Mouse (Mus musculus) liver, adult 2 months (tissue): ENCODE data around the gene Olfr845. TPM values are rescaled to one million over a fixed set of nuclear protein-coding genes. Genes with fewer than 3 reads are reported as not detected.

Experiments used
- DNase-seq: peaks from one replicate; pipeline ENCODE4 v3.0.0-alpha.2; 2011; ENCODE audit warnings: low read depth, low spot score; ENCODE audit errors: extremely low read depth
- H3K27ac ChIP-seq: fragments of 200-500 bp; replicated peaks from 2 replicates; pipeline ENCODE4 v1.5.1; 2012; ENCODE audit warnings: low read depth, mild to moderate bottlenecking, control low read depth, inconsistent platforms, low read length; ENCODE audit not compliant: insufficient read depth
- H3K27me3 ChIP-seq: fragments of 200-500 bp; 2 replicates; pipeline ENCODE4 v1.6.1; 2012; ENCODE audit warnings: mild to moderate bottlenecking, moderate library complexity, low read length, inconsistent platforms; ENCODE audit not compliant: control insufficient read depth, insufficient read depth
- H3K36me3 ChIP-seq: fragments of 200-500 bp; 2 replicates; pipeline ENCODE4 v1.6.1; 2012; ENCODE audit warnings: low read length, inconsistent platforms; ENCODE audit not compliant: control insufficient read depth, insufficient read depth
- H3K4me1 ChIP-seq: fragments of 200-500 bp; 2 replicates; pipeline ENCODE4 v1.6.1; 2011; ENCODE audit warnings: low read length; ENCODE audit not compliant: control insufficient read depth, insufficient read depth
- H3K4me3 ChIP-seq: fragments of 200-500 bp; 2 replicates; pipeline ENCODE4 v1.5.1; 2011; ENCODE audit warnings: low read depth, mild to moderate bottlenecking, control low read depth, low read length, moderate library complexity; ENCODE audit not compliant: insufficient read depth
- H3K79me2 ChIP-seq: fragments of 200-500 bp; 2 replicates; pipeline ENCODE4 v1.6.1; 2012; ENCODE audit warnings: inconsistent platforms, mild to moderate bottlenecking, low read length, moderate library complexity; ENCODE audit not compliant: control insufficient read depth, insufficient read depth
- H3K9ac ChIP-seq: fragments of 200-500 bp; 2 replicates; pipeline ENCODE4 v1.6.1; 2012; ENCODE audit warnings: low read depth, mild to moderate bottlenecking, control low read depth, inconsistent platforms, low read length
- CTCF ChIP-seq: fragments of 200-500 bp; IDR thresholded peaks from 2 replicates; pipeline ENCODE4 v1.5.1; 2011; ENCODE audit warnings: low read depth, low read length, control low read depth
- POLR2A ChIP-seq: fragments of 200-500 bp; IDR thresholded peaks from 2 replicates; pipeline ENCODE4 v1.6.1; 2011; ENCODE audit warnings: low read length, control low read depth; ENCODE audit not compliant: insufficient read depth; ENCODE audit errors: extremely low read depth
- WGBS: fragments of 180-500 bp; shearing (Covaris S2); methylation state at CpG from one replicate; pipeline ENCODE4 v1.1.7; 2018; 5-methylcytosine and 5-hydroxymethylcytosine counted together
- polyA plus RNA-seq: library from polyadenylated mRNA; depleted of rRNA; stranded (reverse); fragments of >200 nt; gene quantifications from 2 replicates; pipeline ENCODE4 v1.2.3, GENCODE M21; 2012; rRNA removed
- total RNA-seq: library from RNA; depleted of rRNA; stranded (reverse); fragments of >200 nt; gene quantifications from 2 replicates; pipeline ENCODE4 v1.2.3, GENCODE M21; 2014; rRNA removed

Gene Olfr845
- total RNA-seq (not detected in 2 replicates), polyA plus RNA-seq (not detected in 2 replicates)

- no peak within 1 kb of the TSS for H3K9ac ChIP-seq
- H3K4me1 ChIP-seq, result no peaks in the 10 kb centered on the region
- TF ChIP-seq CTCF, result no peak
- H3K79me2 ChIP-seq, result no peaks in the 10 kb centered on the region
- no peaks in the 10 kb centered on the region for H3K27me3 ChIP-seq
- no peak within 1 kb of the TSS for H3K27ac ChIP-seq
- H3K36me3 ChIP-seq, result no peaks in the 10 kb centered on the region
- H3K4me3 ChIP-seq, result no peak within 1 kb of the TSS
- no peak for DNase-seq
- 53% methylated on average over 1 of the region's 1 CpGs for WGBS
These were observed at the start of gene Olfr845 for GRCm38 (mm10) chr9:19336157-19336556. Gene Olfr845 (plus strand): TSS chr9:19336457.

DNA sequence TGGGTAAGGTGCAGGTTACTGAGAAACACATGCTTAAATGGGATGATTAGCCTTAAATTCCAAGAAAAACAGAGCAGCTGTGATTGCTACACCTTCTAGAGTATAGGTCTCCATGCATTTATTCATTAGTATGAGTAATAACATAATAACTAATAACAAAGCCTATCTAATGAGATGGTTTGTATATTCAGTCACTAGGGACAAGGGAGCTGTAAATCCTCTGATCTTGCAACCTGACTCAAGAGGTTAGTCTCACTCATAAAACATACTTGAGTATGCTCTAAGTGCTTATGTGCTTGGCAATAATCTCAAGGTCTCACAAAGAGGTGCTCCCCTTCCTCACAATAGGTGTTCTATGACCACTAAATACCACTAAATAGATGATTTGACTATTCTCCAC lies 20.2 kb upstream of the Olfr845 start, which contains the start of gene Olfr844:
Gene Olfr844, plus strand, starts transcription at position 301 of the 400 bp plus-strand sequence.
- no peak within 1 kb of the TSS for H3K27ac ChIP-seq
- TF ChIP-seq CTCF (no peak), POLR2A (no peak)
- DNase-seq, result no peak

DNA sequence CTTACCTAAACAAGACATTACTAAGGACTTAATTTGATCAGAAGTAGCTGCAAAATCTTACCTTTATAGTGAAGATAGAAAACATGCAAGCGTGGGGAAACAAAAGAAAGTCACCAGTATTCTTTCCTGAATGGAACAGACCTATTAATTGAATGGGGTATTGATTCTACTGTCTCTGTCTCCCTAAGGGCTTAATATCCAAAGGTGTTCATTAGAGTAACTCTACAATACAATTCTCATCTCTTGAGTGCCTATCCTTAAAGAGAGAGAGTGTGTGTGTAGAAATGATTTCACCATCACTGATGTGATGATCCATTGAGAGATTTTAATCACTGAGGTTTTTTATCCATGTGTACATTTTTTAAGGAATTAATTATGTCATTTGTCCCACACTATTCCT lies 27.6 kb downstream of the Olfr845 start, which contains the start of gene Olfr846:
Gene Olfr846, minus strand, starts transcription at position 101 of the 400 bp plus-strand sequence.
- no peaks in the 10 kb centered on the region; the same call in 1 of the 2 replicates for H3K27me3 ChIP-seq
- H3K4me1 ChIP-seq, result no peaks in the 10 kb centered on the region
- H3K4me3 ChIP-seq, result no peak within 1 kb of the TSS
- H3K36me3 ChIP-seq, result no peaks in the 10 kb centered on the region
- 33% methylated on average over 1 of the region's 1 CpGs for WGBS
- H3K27ac ChIP-seq, result no peak within 1 kb of the TSS
- TF ChIP-seq CTCF, result no peak
- no peak for TF ChIP-seq POLR2A
- H3K9ac ChIP-seq, result no peak within 1 kb of the TSS
- H3K79me2 ChIP-seq, result no peaks in the 10 kb centered on the region
- DNase-seq, result no peak

More for the DNA sequence above, 20.2 kb upstream of the Olfr845 start, which contains the start of gene Olfr844:
- H3K79me2 ChIP-seq, result no peaks in the 10 kb centered on the region
- no peaks in the 10 kb centered on the region for H3K27me3 ChIP-seq
- no peaks in the 10 kb centered on the region for H3K4me1 ChIP-seq
- H3K4me3 ChIP-seq, result no peak within 1 kb of the TSS
- no peak within 1 kb of the TSS for H3K9ac ChIP-seq
- no peaks in the 10 kb centered on the region for H3K36me3 ChIP-seq

GRCm38 (mm10) chr9:19378569-19378968 lies 42.3 kb downstream of the Olfr845 start, which contains the start of gene Olfr847:
Gene Olfr847 (minus strand): TSS chr9:19378669.
- H3K79me2 ChIP-seq, result no peaks in the 10 kb centered on the region
- no peak for TF ChIP-seq POLR2A
- no peak for TF ChIP-seq CTCF
- 37% methylated on average over 1 of the region's 1 CpGs for WGBS
- H3K36me3 ChIP-seq, result no peaks in the 10 kb centered on the region
- DNase-seq, result no peak
- H3K27me3 ChIP-seq, result no peaks in the 10 kb centered on the region
- no peak within 1 kb of the TSS for H3K27ac ChIP-seq
- no peaks in the 10 kb centered on the region for H3K4me1 ChIP-seq
- no peak within 1 kb of the TSS for H3K4me3 ChIP-seq
- no peak within 1 kb of the TSS for H3K9ac ChIP-seq

Other genes with a start within 250 kb of the Olfr845 start
- gene Olfr836, start 216.1 kb upstream of the Olfr845 start, total RNA-seq, result not detected in 2 replicates
- not detected in 2 replicates for gene Olfr836, start 216.1 kb upstream of the Olfr845 start, polyA plus RNA-seq
- gene Olfr837, start 200.1 kb upstream of the Olfr845 start, total RNA-seq, result not detected in 2 replicates
- not detected in 2 replicates for gene Olfr837, start 200.1 kb upstream of the Olfr845 start, polyA plus RNA-seq
- gene Olfr839-ps1, start 159.1 kb upstream of the Olfr845 start, total RNA-seq, result under 0.01 TPM in 1 of 2 replicates, not detected in the other
- gene Olfr839-ps1, start 159.1 kb upstream of the Olfr845 start, polyA plus RNA-seq, result not detected in 2 replicates
- not detected in 2 replicates for gene Olfr843, start 84.5 kb upstream of the Olfr845 start, total RNA-seq
- gene Olfr843, start 84.5 kb upstream of the Olfr845 start, polyA plus RNA-seq, result not detected in 2 replicates
- not detected in 2 replicates for gene Olfr844, start 20.1 kb upstream of the Olfr845 start, total RNA-seq
- gene Olfr844, start 20.1 kb upstream of the Olfr845 start, polyA plus RNA-seq, result not detected in 2 replicates
- not detected in 2 replicates for gene Olfr846, start 27.5 kb downstream of the Olfr845 start, total RNA-seq
- not detected in 2 replicates for gene Olfr846, start 27.5 kb downstream of the Olfr845 start, polyA plus RNA-seq
- not detected in 2 replicates for gene Olfr847, start 42.2 kb downstream of the Olfr845 start, total RNA-seq
- gene Olfr847, start 42.2 kb downstream of the Olfr845 start, polyA plus RNA-seq, result not detected in 2 replicates
- gene Olfr849, start 103.8 kb downstream of the Olfr845 start, total RNA-seq, result not detected in 2 replicates
- not detected in 2 replicates for gene Olfr849, start 103.8 kb downstream of the Olfr845 start, polyA plus RNA-seq
- not detected in 2 replicates for gene Olfr850, start 141.8 kb downstream of the Olfr845 start, total RNA-seq
- not detected in 2 replicates for gene Olfr850, start 141.8 kb downstream of the Olfr845 start, polyA plus RNA-seq
- not detected in 2 replicates for gene Olfr851, start 156.8 kb downstream of the Olfr845 start, total RNA-seq
- gene Olfr851, start 156.8 kb downstream of the Olfr845 start, polyA plus RNA-seq, result not detected in 2 replicates
- gene Olfr853, start 204.6 kb downstream of the Olfr845 start, total RNA-seq, result not detected in 2 replicates
- gene Olfr853, start 204.6 kb downstream of the Olfr845 start, polyA plus RNA-seq, result not detected in 2 replicates
- not detected in 2 replicates for gene Olfr854, start 230.9 kb downstream of the Olfr845 start, total RNA-seq
- not detected in 2 replicates for gene Olfr854, start 230.9 kb downstream of the Olfr845 start, polyA plus RNA-seq
- not detected in 2 replicates for gene Olfr855, start 246.2 kb downstream of the Olfr845 start, total RNA-seq
- gene Olfr855, start 246.2 kb downstream of the Olfr845 start, polyA plus RNA-seq, result not detected in 2 replicates